Mouse (Mus musculus): Measurements from ENCODE around the gene Cpvl.

Cpvl gene

GRCm38 (mm10) chr6:53937143-53938134 is 41.0 kb downstream of the Cpvl start:
- no peak for DNase-seq (ENCODE audit: inconsistent age in 2 of 2, low spot score in 1 of 2)

- no peak for DNase-seq (ENCODE audit: inconsistent age in 2 of 2, low spot score in 1 of 2)
Measured at GRCm38 (mm10) chr6:53931605-53932004, 46.9 kb downstream of the Cpvl start.

- no peak for DNase-seq (ENCODE audit: inconsistent age in 2 of 2, low spot score in 1 of 2)
Measured at GRCm38 (mm10) chr6:53929858-53930257, 48.6 kb downstream of the Cpvl start.

- DNase-seq (ENCODE audit: inconsistent age in 2 of 2, low spot score in 1 of 2), result no peak
Measured at GRCm38 (mm10) chr6:53926197-53926596, 52.3 kb downstream of the Cpvl start.

- DNase-seq (ENCODE audit: inconsistent age in 2 of 2, low spot score in 1 of 2), result no peak
Measured at GRCm38 (mm10) chr6:53925192-53925591, 53.3 kb downstream of the Cpvl start.

GRCm38 (mm10) chr6:53920041-53920440 is 58.4 kb downstream of the Cpvl start:
- no peak for DNase-seq (ENCODE audit: inconsistent age in 2 of 2, low spot score in 1 of 2)

- DNase-seq (ENCODE audit: inconsistent age in 2 of 2, low spot score in 1 of 2), result no peak
Measured at GRCm38 (mm10) chr6:53917026-53917558, 61.4 kb downstream of the Cpvl start.

- no peak for DNase-seq (ENCODE audit: inconsistent age in 2 of 2, low spot score in 1 of 2)
Measured at GRCm38 (mm10) chr6:53915347-53915746, 63.1 kb downstream of the Cpvl start.

- no peak for DNase-seq (ENCODE audit: inconsistent age in 2 of 2, low spot score in 1 of 2)
Measured at GRCm38 (mm10) chr6:53913151-53913550, 65.3 kb downstream of the Cpvl start.

GRCm38 (mm10) chr6:53912112-53912782 is 66.2 kb downstream of the Cpvl start:
- no peak for DNase-seq (ENCODE audit: inconsistent age in 2 of 2, low spot score in 1 of 2)

- no peak for DNase-seq (ENCODE audit: inconsistent age in 2 of 2, low spot score in 1 of 2)
Measured at GRCm38 (mm10) chr6:53909986-53910385, 68.5 kb downstream of the Cpvl start.

GRCm38 (mm10) chr6:53909446-53909845 is 69.0 kb downstream of the Cpvl start:
- DNase-seq (ENCODE audit: inconsistent age in 2 of 2, low spot score in 1 of 2), result no peak

GRCm38 (mm10) chr6:53906871-53907270 is 71.6 kb downstream of the Cpvl start:
- DNase-seq (ENCODE audit: inconsistent age in 2 of 2, low spot score in 1 of 2), result no peak

- DNase-seq (ENCODE audit: inconsistent age in 2 of 2, low spot score in 1 of 2), result no peak
Measured at GRCm38 (mm10) chr6:53906051-53906462, 72.4 kb downstream of the Cpvl start.

- DNase-seq (ENCODE audit: inconsistent age in 2 of 2, low spot score in 1 of 2), result no peak
Measured at GRCm38 (mm10) chr6:53905576-53905975, 72.9 kb downstream of the Cpvl start.

GRCm38 (mm10) chr6:53904703-53905395 is 73.6 kb downstream of the Cpvl start:
- no peak for DNase-seq (ENCODE audit: inconsistent age in 2 of 2, low spot score in 1 of 2)

- no peak for DNase-seq (ENCODE audit: inconsistent age in 2 of 2, low spot score in 1 of 2)
Measured at GRCm38 (mm10) chr6:53904186-53904585, 74.3 kb downstream of the Cpvl start.

GRCm38 (mm10) chr6:53901741-53902140 is 76.7 kb downstream of the Cpvl start:
- DNase-seq (ENCODE audit: inconsistent age in 2 of 2, low spot score in 1 of 2), result no peak

- DNase-seq (ENCODE audit: inconsistent age in 2 of 2, low spot score in 1 of 2), result no peak
Measured at GRCm38 (mm10) chr6:53897872-53898464, 80.5 kb downstream of the Cpvl start.

- no peak for DNase-seq (ENCODE audit: inconsistent age in 2 of 2, low spot score in 1 of 2)
Measured at GRCm38 (mm10) chr6:53897126-53897525, 81.3 kb downstream of the Cpvl start.

- no peak for DNase-seq (ENCODE audit: inconsistent age in 2 of 2, low spot score in 1 of 2)
Measured at GRCm38 (mm10) chr6:53893731-53894130, 84.7 kb downstream of the Cpvl start.

Measured in adrenal gland, adult (tissue).